Mouse (Mus musculus) stomach, postnatal 0 days (tissue): ENCODE results near the gene Tas2r126.

Experiments
- CTCF ChIP-seq: IDR thresholded peaks from 2 replicates; pipeline ENCODE4 v1.5.1; 2016; ENCODE audit warnings: antibody characterized with exemption, low read depth, mild to moderate bottlenecking, moderate library complexity
- EP300 ChIP-seq: optimal IDR thresholded peaks from 2 replicates; pipeline ENCODE3; 2016; ENCODE audit warnings: antibody characterized with exemption

DNA sequence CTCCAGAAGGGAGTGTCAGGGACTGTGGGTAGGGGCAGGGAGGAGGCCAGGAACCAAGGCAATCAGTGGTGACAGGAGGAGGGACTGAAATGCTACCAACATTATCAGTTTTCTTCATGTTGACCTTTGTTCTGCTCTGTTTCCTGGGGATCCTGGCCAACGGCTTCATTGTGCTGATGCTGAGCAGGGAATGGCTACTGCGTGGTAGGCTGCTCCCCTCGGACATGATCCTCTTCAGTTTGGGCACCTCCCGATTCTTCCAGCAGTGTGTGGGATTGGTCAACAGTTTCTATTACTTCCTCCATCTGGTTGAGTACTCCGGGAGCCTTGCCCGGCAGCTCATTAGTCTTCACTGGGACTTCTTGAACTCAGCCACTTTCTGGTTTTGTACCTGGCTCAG, at the start of gene Tas2r126:
- TF ChIP-seq CTCF: no peak
- TF ChIP-seq EP300: no peak
